Mouse (Mus musculus): Measurements from ENCODE around the gene Kcnmb1. TPM values are rescaled to one million over a fixed set of nuclear protein-coding genes. Genes with fewer than 3 reads are reported as not detected.
A peak's percentile ranks its signal among the peaks of the same experiment; 100 is the strongest.

The Kcnmb1 gene
- polyA plus RNA-seq, 1 experiment = 0.23 TPM

DNA sequence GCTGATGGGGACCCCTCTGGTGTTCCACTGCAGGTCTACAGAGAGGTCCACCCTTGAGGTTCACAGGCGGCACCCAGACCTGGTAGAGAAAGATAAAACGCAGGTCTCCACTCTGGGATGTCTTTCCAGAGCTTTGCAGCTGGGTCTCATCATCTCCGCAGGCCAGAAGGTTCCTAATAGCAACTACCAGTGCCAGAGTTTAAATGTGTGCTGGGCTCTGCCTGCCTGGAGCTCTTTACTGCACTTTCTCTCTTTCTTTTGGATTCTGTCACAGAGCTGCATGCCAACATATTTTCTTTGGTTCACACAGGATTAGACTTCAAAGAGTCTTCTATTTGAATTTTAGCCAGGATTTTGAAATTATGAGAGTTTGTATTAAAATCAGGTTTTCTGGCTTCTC lies 6.4 kb downstream of the Kcnmb1 start:
- no peak for TF ChIP-seq CTCF (IDR thresholded peaks at IDR 0.05; ENCODE audit: borderline replicate concordance, extremely low read depth, insufficient read depth, insufficient read length)
- DNase-seq (ENCODE audit: low read depth) = no peak

DNA sequence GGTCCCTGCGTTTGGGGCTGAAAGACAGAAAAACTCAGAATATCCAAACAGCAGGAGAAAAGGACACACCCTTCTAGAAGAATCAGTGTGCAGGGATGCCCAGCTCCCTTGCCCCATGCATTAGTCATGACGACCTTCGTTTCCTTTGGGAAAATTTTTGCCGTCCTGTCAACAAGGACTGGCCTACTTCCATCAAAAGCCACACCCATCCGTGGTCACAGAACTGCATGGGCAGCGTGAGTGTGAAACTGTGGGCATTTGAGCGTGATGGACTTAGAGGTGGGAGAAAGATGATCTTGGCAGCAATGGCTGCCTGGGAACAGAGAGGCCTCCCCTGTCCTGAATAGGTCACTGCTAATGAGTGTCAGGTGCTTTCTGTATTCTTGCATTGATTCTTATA lies 9.3 kb downstream of the Kcnmb1 start:
- TF ChIP-seq CTCF (IDR thresholded peaks at IDR 0.05; ENCODE audit: borderline replicate concordance, extremely low read depth, insufficient read depth, insufficient read length) = no peak
- no peak for DNase-seq (ENCODE audit: low read depth)

DNA sequence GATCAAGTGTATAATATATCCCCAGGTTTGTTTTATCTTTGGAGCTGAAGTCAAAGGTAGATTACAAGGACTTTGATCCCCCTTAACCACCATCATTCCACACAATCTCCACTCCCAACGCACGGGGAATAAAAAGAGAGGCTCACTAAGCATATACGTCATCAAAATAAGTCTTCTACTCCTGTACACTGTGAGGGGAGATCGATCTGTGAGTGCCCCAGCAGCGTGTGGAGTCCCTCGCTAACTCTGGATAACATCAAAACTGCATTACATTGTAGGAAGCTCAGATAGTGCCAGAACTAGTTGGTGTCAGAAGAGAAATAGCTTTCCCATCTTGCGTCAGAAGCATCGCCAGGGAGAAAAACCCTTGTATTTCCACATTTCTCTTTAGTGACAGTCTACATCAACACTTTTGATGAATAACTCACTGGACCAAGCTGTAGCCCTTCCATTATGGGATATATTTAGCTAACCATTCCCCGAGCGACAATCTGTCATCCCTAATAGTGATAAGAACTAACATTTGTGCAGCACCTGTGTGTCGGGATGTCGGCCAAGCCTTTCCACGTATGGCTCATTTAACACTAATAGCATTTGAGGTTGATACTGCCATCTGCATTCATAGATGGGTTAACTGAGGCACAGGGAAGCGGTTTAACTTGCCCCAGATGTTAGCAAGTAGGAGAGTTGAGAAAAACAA lies 11.7 kb downstream of the Kcnmb1 start:
- DNase-seq (ENCODE audit: low read depth) = peak; percentile 62
- TF ChIP-seq POLR2A (IDR thresholded peaks at IDR 0.05; ENCODE audit: borderline replicate concordance, extremely low read depth, insufficient read depth, insufficient read length, poor library complexity, severe bottlenecking) (no peak), CTCF (IDR thresholded peaks at IDR 0.05; ENCODE audit: borderline replicate concordance, extremely low read depth, insufficient read depth, insufficient read length) (no peak)

DNA sequence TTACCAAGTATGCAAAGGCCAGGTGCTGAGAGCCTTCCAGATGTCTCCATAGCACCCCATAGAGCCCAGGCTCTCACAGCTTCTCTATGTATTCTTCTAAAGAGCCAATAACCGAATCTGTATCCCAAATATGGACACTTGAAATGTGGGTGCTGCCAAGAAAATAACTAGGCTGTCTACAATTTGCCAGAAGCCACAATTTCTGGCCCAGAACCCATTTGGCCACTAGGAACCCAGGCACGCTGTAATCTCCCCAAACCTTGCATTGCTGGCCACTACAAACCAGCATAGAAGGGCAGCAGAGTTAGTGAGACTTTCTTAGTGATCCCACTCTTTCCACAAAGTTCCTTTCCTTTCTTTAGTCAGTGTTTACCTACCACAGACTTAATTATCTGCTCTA lies 12.3 kb downstream of the Kcnmb1 start:
- TF ChIP-seq CTCF (IDR thresholded peaks at IDR 0.05; ENCODE audit: borderline replicate concordance, extremely low read depth, insufficient read depth, insufficient read length) (no peak), POLR2A (IDR thresholded peaks at IDR 0.05; ENCODE audit: borderline replicate concordance, extremely low read depth, insufficient read depth, insufficient read length, poor library complexity, severe bottlenecking) (no peak)
- DNase-seq (ENCODE audit: low read depth) = no peak

DNA sequence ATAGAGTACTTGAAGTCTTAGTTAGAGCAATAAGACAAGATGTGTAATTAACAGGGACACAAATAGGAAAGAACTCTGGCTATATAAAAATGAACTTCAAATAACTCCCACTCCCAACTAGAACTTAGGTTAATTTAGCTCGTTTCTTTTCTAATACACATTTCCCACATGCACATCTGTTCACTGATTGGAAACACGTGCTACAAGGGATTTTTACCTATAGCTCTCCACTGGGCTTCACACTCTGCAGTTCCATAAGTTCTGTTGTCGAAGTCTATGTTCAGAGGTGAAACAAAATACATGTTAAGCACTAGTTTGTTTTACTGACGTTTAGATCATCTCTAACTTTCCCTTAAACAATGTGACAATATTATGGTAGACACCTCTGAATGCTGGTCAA lies 17.3 kb downstream of the Kcnmb1 start:
- no peak for DNase-seq (ENCODE audit: low read depth)
- no peak for TF ChIP-seq CTCF (IDR thresholded peaks at IDR 0.05; ENCODE audit: borderline replicate concordance, extremely low read depth, insufficient read depth, insufficient read length)
- no peak for TF ChIP-seq POLR2A (IDR thresholded peaks at IDR 0.05; ENCODE audit: borderline replicate concordance, extremely low read depth, insufficient read depth, insufficient read length, poor library complexity, severe bottlenecking)

DNA sequence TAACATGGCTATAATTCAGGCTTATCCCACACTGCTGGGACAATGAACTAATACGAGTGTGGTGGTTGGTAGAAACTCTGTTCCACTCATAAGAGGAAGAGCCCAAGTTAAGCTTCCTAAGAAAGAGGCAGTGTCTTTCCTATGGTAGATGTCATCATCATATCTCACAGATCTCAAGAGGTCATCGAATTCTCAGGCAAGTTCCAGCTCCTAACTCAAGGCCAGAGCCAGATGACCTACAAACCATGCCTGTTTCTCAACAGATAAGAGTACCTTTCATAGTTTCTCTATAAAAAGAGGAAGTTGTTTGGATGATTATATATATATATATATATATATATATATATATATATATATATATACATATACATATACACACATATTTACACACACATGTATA lies 23.7 kb downstream of the Kcnmb1 start:
- TF ChIP-seq POLR2A (IDR thresholded peaks at IDR 0.05; ENCODE audit: borderline replicate concordance, extremely low read depth, insufficient read depth, insufficient read length, poor library complexity, severe bottlenecking) = no peak
- DNase-seq (ENCODE audit: low read depth) = no peak

DNA sequence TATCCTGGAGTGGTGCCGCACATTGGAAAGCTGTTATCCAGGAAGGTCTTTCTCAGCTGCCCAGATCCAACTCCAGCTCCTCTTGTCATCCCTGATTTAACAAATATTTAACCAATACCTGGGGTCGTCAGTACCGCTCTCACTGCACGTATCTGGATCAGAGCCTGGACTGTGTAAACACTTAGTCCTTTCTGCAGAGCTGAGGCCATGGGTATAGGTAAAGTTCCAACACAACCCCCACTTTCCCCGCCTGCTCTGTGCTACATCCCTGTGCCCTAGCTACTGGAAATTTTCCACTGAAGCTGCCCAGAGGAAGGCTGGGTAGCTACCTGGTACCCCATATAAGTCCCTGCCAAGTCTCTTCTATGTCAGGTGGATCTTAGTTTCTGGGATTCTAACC lies 27.2 kb downstream of the Kcnmb1 start:
- TF ChIP-seq CTCF (IDR thresholded peaks at IDR 0.05; ENCODE audit: borderline replicate concordance, extremely low read depth, insufficient read depth, insufficient read length) = no peak
- no peak for TF ChIP-seq POLR2A (IDR thresholded peaks at IDR 0.05; ENCODE audit: borderline replicate concordance, extremely low read depth, insufficient read depth, insufficient read length, poor library complexity, severe bottlenecking)
- no peak for DNase-seq (ENCODE audit: low read depth)

DNA sequence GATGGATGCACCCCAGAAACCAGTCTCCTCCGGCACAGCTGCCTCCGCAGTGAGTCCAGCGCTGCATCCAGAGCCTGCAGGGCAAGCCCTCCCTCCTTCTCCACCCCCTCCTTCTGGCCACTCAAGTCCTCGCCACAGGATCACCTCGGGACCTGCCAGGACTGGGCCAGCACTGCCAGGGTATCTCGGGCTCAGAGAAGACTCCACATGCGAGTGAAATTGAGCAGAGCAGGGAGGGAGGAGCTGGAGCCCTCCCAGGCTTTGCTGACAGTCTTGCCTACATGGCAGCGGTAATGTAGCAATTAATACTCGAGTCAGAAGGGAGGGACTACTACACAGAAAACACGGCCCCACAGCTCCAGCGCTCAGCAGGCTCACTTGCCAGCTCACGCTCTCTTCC lies 30.1 kb downstream of the Kcnmb1 start, which contains the start of gene Kcnip1:
Kcnip1 (minus strand) TSS at position 215 of the 400 bp plus-strand sequence.
- peak; percentile 69 for DNase-seq (ENCODE audit: low read depth)
- TF ChIP-seq CTCF (IDR thresholded peaks at IDR 0.05; ENCODE audit: borderline replicate concordance, extremely low read depth, insufficient read depth, insufficient read length) (no peak), POLR2A (IDR thresholded peaks at IDR 0.05; ENCODE audit: borderline replicate concordance, extremely low read depth, insufficient read depth, insufficient read length, poor library complexity, severe bottlenecking) (no peak)

DNA sequence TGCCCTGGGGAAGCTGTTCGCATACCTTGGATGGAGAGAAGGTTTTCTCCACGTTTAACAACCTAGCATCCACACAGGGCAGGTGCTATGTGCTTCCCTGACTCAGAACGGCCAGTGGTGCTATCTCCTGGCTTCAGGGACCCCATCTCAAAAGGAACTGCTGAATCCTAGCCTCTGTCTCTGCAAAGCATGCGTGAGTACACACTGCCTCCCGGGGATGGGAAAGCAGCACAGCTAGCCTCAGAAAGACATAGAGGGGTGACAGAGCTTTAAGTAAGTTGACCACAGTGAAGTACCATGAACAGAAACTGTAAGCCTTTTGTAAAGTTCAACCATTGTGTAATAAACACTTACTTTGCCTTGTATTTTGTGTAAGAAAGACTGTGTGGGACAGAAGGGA lies 30.7 kb downstream of the Kcnmb1 start:
- DNase-seq (ENCODE audit: low read depth) = peak; percentile 12
- TF ChIP-seq CTCF (IDR thresholded peaks at IDR 0.05; ENCODE audit: borderline replicate concordance, extremely low read depth, insufficient read depth, insufficient read length) (no peak), POLR2A (IDR thresholded peaks at IDR 0.05; ENCODE audit: borderline replicate concordance, extremely low read depth, insufficient read depth, insufficient read length, poor library complexity, severe bottlenecking) (no peak)

DNA sequence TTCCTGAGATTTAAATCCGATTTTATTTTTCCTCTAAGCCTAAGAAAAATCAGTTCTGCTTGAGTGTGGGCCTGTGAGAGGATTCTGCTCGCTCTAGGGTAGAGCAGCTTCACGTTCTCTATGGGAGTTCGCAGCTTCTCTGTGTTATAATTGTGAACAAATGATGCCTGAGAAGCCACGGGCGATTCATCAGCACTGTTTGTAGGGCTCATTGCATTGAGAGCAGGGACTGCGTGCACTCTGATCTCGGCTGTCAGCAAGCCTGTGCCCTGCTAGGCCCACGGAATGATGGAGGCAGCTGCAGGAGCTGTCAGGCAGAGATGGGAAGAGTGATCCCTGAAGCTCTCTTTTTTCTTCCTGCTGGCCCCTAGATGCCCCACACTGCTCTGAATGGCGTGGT lies 35.4 kb downstream of the Kcnmb1 start:
- TF ChIP-seq POLR2A (IDR thresholded peaks at IDR 0.05; ENCODE audit: borderline replicate concordance, extremely low read depth, insufficient read depth, insufficient read length, poor library complexity, severe bottlenecking) (no peak), CTCF (IDR thresholded peaks at IDR 0.05; ENCODE audit: borderline replicate concordance, extremely low read depth, insufficient read depth, insufficient read length) (no peak)
- peak; percentile 45 for DNase-seq (ENCODE audit: low read depth)

DNA sequence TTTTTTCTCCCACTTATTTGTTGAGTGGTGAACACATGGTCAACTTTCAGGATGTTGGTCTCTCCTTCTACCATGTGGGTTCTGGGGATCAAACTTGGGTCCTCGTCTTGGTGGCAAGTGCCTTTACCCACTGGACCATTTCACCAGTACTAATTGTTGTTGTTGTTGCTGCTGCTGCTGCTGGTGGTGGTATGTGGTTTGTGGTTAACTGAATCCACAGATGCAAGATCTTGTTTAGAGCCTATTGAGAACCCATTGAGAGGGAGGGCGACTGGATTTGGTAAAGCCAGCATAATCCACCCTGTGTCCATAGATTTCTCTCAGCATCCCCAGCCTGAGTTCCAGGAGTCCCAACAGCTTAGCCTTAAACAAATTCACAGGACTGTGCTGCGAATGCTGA lies 37.6 kb downstream of the Kcnmb1 start:
- TF ChIP-seq POLR2A (IDR thresholded peaks at IDR 0.05; ENCODE audit: borderline replicate concordance, extremely low read depth, insufficient read depth, insufficient read length, poor library complexity, severe bottlenecking) = no peak
- no peak for TF ChIP-seq CTCF (IDR thresholded peaks at IDR 0.05; ENCODE audit: borderline replicate concordance, extremely low read depth, insufficient read depth, insufficient read length)
- no peak for DNase-seq (ENCODE audit: low read depth)

DNA sequence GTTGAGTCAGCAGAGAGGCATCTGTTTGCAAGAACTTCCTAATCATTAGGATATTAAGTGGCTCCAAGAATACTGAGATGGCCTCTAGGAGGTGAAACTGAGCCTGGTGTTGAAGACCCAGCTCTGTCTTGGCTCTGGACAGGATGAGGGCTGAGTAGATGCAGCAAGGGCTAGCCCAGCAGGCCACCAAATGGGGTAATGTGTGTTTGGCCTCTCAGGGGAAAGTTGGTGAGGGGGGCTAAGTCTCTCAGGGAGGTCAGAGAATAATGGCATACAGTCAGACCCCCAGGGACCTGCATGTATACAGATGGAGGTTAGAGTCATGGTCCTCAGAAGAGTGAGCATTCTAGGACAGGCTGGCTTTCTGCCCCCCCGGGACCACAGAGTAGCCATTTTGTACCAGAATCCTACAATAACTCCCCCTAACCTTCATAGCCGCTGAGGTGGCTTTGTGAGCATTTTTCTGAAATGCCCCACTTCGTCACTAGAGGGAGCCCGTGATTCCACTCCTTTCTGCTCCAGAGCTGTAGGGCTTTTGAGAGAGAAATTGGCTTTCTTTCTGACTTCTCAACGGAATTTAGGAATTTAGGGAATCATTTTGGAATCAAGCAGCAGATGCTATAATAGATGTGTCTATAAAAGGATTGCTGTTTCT lies 39.3 kb downstream of the Kcnmb1 start:
- TF ChIP-seq CTCF (IDR thresholded peaks at IDR 0.05; ENCODE audit: borderline replicate concordance, extremely low read depth, insufficient read depth, insufficient read length) = peak; percentile 76; the same call in 1 of the 2 replicates
- no peak for TF ChIP-seq POLR2A (IDR thresholded peaks at IDR 0.05; ENCODE audit: borderline replicate concordance, extremely low read depth, insufficient read depth, insufficient read length, poor library complexity, severe bottlenecking)
- peak; percentile 38 for DNase-seq (ENCODE audit: low read depth)

All from brain, embryonic 14.5 days (tissue).